Mouse (Mus musculus) neural tube, embryonic 15.5 days (tissue): ENCODE measurements around the gene Snrk. TPM values are rescaled to one million over a fixed set of nuclear protein-coding genes. Genes with fewer than 3 reads are reported as not detected.

Experiments
- ATAC-seq: fragments of 200-750 bp; cut with Nextera tagmentation; 2 replicates; pipeline ENCODE4 v1.8.0; 2017; ENCODE audit warnings: mild to moderate bottlenecking, moderate TSS enrichment, moderate library complexity; ENCODE audit not compliant: low FRiP score
- H3K27ac ChIP-seq: fragments of 300-500 bp; sonication (generic); replicated peaks from 2 replicates; pipeline ENCODE4 v1.5.1; 2015; ENCODE audit warnings: mild to moderate bottlenecking, inconsistent platforms
- H3K27me3 ChIP-seq: fragments of 300-500 bp; sonication (generic); replicated peaks from 2 replicates; pipeline ENCODE4 v1.6.1; 2015; ENCODE audit warnings: inconsistent platforms
- H3K36me3 ChIP-seq: fragments of 300-500 bp; sonication (generic); 2 replicates; pipeline ENCODE4 v1.6.1; 2015; ENCODE audit warnings: inconsistent platforms
- H3K4me1 ChIP-seq: fragments of 300-500 bp; sonication (generic); 2 replicates; pipeline ENCODE4 v1.6.1; 2015; ENCODE audit warnings: inconsistent platforms
- H3K4me2 ChIP-seq: fragments of 300-500 bp; sonication (generic); 2 replicates; pipeline ENCODE4 v1.6.1; 2015; ENCODE audit warnings: inconsistent platforms, mild to moderate bottlenecking, moderate library complexity
- H3K4me3 ChIP-seq: fragments of 300-500 bp; sonication (generic); replicated peaks from 2 replicates; pipeline ENCODE4 v1.5.1; 2015; ENCODE audit warnings: mild to moderate bottlenecking, inconsistent platforms
- H3K9ac ChIP-seq: fragments of 300-500 bp; sonication (generic); replicated peaks from 2 replicates; pipeline ENCODE4 v1.6.1; 2015; ENCODE audit warnings: mild to moderate bottlenecking, inconsistent platforms
- H3K9me3 ChIP-seq: fragments of 300-500 bp; sonication (generic); replicated peaks from 2 replicates; pipeline ENCODE4 v1.6.1; 2016; ENCODE audit warnings: inconsistent platforms
- WGBS: fragments of 180-500 bp; shearing (Covaris S2); methylation state at CpG from one replicate; pipeline ENCODE4 v1.1.7; 2015; ENCODE audit warnings: mixed read lengths; 5-methylcytosine and 5-hydroxymethylcytosine counted together
- polyA plus RNA-seq: library from polyadenylated mRNA; unstranded; fragments of >200 nt; fragmentation: Nextera tagmentation; extraction: Ambion mirVana; gene quantifications from 2 replicates; pipeline ENCODE4 v1.2.1, GENCODE M21; 2015

Snrk gene
- polyA plus RNA-seq, 1 experiment from 2014 or later: 74.3 TPM

- H3K9ac ChIP-seq: no peak overlapping the region
- no peaks in the 10 kb centered on the region for H3K9me3 ChIP-seq
- no peaks in the 10 kb centered on the region for H3K27me3 ChIP-seq
- no peak overlapping the region for H3K4me3 ChIP-seq
- H3K4me2 ChIP-seq: no peak overlapping the region
- peaks cover 9% of the 10 kb centered on the region for H3K4me1 ChIP-seq
- WGBS: 75% methylated on average over 9 of the region's 9 CpGs
- peaks cover 22% of the 10 kb centered on the region; the same call in 1 of the 2 replicates for H3K36me3 ChIP-seq
- ATAC-seq: no peak
- H3K27ac ChIP-seq: no peak overlapping the region
Measured at GRCm38 (mm10) chr9:122173405-122174233, 56.6 kb downstream of the Snrk start.

- Histone ChIP-seq H3K36me3 (peaks cover 21% of the 10 kb centered on the region; the same call in 1 of the 2 replicates), H3K4me1 (peaks cover 9% of the 10 kb centered on the region), H3K4me3 (no peak overlapping the region), H3K9ac (no peak overlapping the region), H3K27me3 (no peaks in the 10 kb centered on the region), H3K27ac (no peak overlapping the region), H3K4me2 (no peak overlapping the region), H3K9me3 (no peaks in the 10 kb centered on the region)
- ATAC-seq: no peak
- 93% methylated on average over 6 of the region's 6 CpGs for WGBS
Measured at GRCm38 (mm10) chr9:122174723-122175122, 57.7 kb downstream of the Snrk start.

- Histone ChIP-seq H3K4me3 (no peak overlapping the region), H3K36me3 (peaks cover 13% of the 10 kb centered on the region; the same call in 1 of the 2 replicates), H3K27me3 (no peaks in the 10 kb centered on the region), H3K4me2 (no peak overlapping the region), H3K9me3 (no peaks in the 10 kb centered on the region), H3K4me1 (peaks cover 9% of the 10 kb centered on the region), H3K27ac (no peak overlapping the region), H3K9ac (no peak overlapping the region)
- no peak for ATAC-seq
- 81% methylated on average over 7 of the region's 7 CpGs for WGBS
Measured at GRCm38 (mm10) chr9:122177256-122178220, 60.5 kb downstream of the Snrk start.

- ATAC-seq: no peak
- 76% methylated on average over 4 of the region's 4 CpGs for WGBS
- no peaks in the 10 kb centered on the region for H3K9me3 ChIP-seq
Measured at GRCm38 (mm10) chr9:122178427-122178826, 61.4 kb downstream of the Snrk start.

GRCm38 (mm10) chr9:122180105-122180504 lies 63.0 kb downstream of the Snrk start:
- 72% methylated on average over 3 of the region's 3 CpGs for WGBS
- H3K27ac ChIP-seq: no peak overlapping the region
- H3K9ac ChIP-seq: no peak overlapping the region
- H3K4me2 ChIP-seq: no peak overlapping the region
- no peak overlapping the region for H3K4me3 ChIP-seq
- H3K36me3 ChIP-seq: peaks cover 10% of the 10 kb centered on the region; the same call in 1 of the 2 replicates
- ATAC-seq: no peak
- no peaks in the 10 kb centered on the region for H3K27me3 ChIP-seq
- no peaks in the 10 kb centered on the region for H3K4me1 ChIP-seq
- no peaks in the 10 kb centered on the region for H3K9me3 ChIP-seq

More at GRCm38 (mm10) chr9:122178427-122178826, 61.4 kb downstream of the Snrk start:
- Histone ChIP-seq H3K36me3 (peaks cover 13% of the 10 kb centered on the region; the same call in 1 of the 2 replicates), H3K27ac (no peak overlapping the region), H3K9ac (no peak overlapping the region), H3K4me3 (no peak overlapping the region), H3K4me2 (no peak overlapping the region), H3K27me3 (no peaks in the 10 kb centered on the region), H3K4me1 (peaks cover 8% of the 10 kb centered on the region)

GRCm38 (mm10) chr9:122183074-122183473 lies 66.0 kb downstream of the Snrk start:
- H3K9me3 ChIP-seq: no peaks in the 10 kb centered on the region
- H3K27ac ChIP-seq: no peak overlapping the region
- WGBS: 80% methylated on average over 4 of the region's 4 CpGs
- no peak overlapping the region for H3K4me3 ChIP-seq
- no peak for ATAC-seq
- H3K4me1 ChIP-seq: no peaks in the 10 kb centered on the region
- H3K9ac ChIP-seq: no peak overlapping the region
- no peaks in the 10 kb centered on the region for H3K27me3 ChIP-seq
- no peak overlapping the region for H3K4me2 ChIP-seq
- H3K36me3 ChIP-seq: no peaks in the 10 kb centered on the region

DNA sequence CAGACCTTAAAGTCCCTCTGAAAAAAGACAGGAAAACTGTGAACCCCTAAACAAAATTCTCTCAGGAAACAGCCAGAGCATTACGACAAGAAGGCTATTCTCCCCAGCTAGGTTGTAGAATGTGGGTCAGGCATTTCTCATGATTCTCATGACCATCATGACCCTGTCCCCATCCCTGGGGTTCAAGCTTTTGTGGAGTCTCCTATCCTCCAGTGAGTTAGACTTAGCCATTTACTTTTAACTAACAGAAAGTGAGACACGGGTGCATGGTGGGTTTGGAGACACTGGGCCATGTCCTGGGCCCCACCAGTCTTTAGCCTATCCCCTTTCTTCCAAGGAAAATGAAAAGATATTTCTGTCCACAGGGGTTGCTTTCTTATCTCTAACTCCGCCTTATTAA lies 67.3 kb downstream of the Snrk start:
- Histone ChIP-seq H3K4me1 (no peaks in the 10 kb centered on the region), H3K27ac (no peak overlapping the region), H3K36me3 (no peaks in the 10 kb centered on the region), H3K4me2 (no peak overlapping the region), H3K4me3 (no peak overlapping the region), H3K9ac (no peak overlapping the region), H3K27me3 (no peaks in the 10 kb centered on the region), H3K9me3 (no peaks in the 10 kb centered on the region)
- WGBS: 91% methylated on average over 3 of the region's 3 CpGs
- no peak for ATAC-seq

GRCm38 (mm10) chr9:122185061-122185460 lies 68.0 kb downstream of the Snrk start:
- no peaks in the 10 kb centered on the region for H3K9me3 ChIP-seq
- H3K4me1 ChIP-seq: no peaks in the 10 kb centered on the region
- no peak for ATAC-seq
- H3K36me3 ChIP-seq: no peaks in the 10 kb centered on the region
- 15% methylated on average over 2 of the region's 2 CpGs for WGBS
- no peak overlapping the region for H3K9ac ChIP-seq
- no peaks in the 10 kb centered on the region for H3K27me3 ChIP-seq
- no peak overlapping the region for H3K4me3 ChIP-seq
- no peak overlapping the region for H3K27ac ChIP-seq
- no peak overlapping the region for H3K4me2 ChIP-seq

GRCm38 (mm10) chr9:122185953-122186352 lies 68.9 kb downstream of the Snrk start:
- no peak overlapping the region; the same call in 1 of the 2 replicates for H3K27ac ChIP-seq
- H3K9ac ChIP-seq: no peak overlapping the region
- H3K4me2 ChIP-seq: no peak overlapping the region
- no peaks in the 10 kb centered on the region for H3K9me3 ChIP-seq
- H3K36me3 ChIP-seq: no peaks in the 10 kb centered on the region
- no peaks in the 10 kb centered on the region for H3K27me3 ChIP-seq
- ATAC-seq: no peak
- whole genome bisulfite sequencing: 82% methylated on average over 6 of the region's 6 CpGs
- H3K4me3 ChIP-seq: no peak overlapping the region
- no peaks in the 10 kb centered on the region for H3K4me1 ChIP-seq

DNA sequence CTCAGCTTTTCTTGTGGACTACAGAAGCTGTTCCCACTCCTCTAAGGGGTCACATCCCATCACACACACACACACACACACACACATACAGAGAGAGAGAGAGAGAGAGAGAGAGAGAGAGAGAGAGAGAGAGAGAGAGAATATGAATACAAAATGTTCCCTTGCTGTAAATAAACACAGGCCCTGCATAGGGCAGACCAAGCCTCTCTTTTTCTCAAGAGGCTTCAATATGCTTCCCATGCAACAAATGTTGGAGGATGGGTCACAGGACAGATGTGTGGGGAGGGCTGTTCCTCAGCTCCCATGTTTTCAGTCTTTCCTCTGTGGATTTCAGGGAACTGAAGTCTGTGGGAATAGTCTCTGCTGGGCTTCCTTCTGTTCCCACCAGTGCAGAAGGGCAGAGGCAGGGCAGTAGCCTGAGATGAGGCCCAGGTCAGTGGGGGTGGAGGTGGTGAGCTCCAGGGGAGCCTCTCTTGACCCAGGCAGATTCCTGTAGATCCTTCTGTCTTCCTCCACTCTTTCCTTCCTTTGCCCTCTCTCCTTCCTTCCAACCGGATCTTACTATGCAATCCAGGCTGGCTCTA lies 69.7 kb downstream of the Snrk start:
- Histone ChIP-seq H3K9me3 (no peaks in the 10 kb centered on the region), H3K9ac (no peak overlapping the region), H3K27me3 (no peaks in the 10 kb centered on the region), H3K27ac (no peak overlapping the region), H3K4me1 (no peaks in the 10 kb centered on the region), H3K36me3 (no peaks in the 10 kb centered on the region), H3K4me2 (no peak overlapping the region), H3K4me3 (no peak overlapping the region)
- no peak for ATAC-seq
- WGBS: 87% methylated on average over 1 of the region's 1 CpGs

DNA sequence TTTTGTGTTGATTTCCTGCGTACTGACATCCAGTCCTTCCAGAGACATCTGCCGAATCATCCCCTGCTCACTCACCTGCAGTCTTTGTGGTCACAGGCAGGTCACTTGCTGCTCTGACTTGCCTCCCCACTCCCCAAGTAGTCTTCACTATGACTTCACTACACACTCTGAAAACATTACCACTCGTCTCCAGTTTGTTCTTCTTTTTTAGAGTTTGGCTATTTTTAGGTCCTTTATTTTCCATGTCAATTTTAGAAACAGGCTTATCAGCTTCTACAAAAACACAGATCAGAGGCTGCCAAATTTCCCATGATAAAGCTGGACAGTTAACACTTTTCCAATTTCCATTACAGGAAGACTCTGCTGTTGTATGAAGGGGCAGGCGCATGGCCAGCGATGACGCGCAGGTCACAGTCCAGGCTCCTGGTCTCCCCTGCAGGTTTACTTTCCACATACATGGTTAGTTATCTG lies 70.4 kb downstream of the Snrk start:
- Histone ChIP-seq H3K27ac (no peak overlapping the region), H3K4me3 (no peak overlapping the region), H3K4me2 (no peak overlapping the region), H3K27me3 (no peaks in the 10 kb centered on the region), H3K4me1 (no peaks in the 10 kb centered on the region), H3K9ac (no peak overlapping the region), H3K9me3 (no peaks in the 10 kb centered on the region), H3K36me3 (no peaks in the 10 kb centered on the region)
- 89% methylated on average over 7 of the region's 7 CpGs for WGBS
- ATAC-seq: no peak
